Mouse (Mus musculus): ENCODE data around the gene Eno3.

Gene Eno3

DNA sequence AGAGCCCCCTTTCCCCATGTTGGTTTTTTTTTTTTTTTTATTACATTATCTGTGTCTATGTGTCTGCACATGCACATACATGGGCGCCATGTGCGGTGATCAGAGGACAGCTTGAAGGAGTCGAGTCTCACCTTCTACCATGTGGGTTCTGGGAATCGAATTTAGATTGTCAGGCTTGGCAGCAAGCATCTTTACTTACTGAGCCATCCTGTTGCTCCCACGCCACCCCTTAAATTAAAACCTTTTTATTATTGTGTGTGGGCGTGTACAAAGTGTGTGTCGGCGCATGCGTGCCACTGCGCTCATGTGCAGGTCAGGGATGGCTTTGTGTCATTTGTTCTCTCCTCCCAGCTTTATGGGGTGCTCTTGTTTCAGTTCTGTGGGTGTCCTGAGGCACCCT is 54.0 kb downstream of the Eno3 start:
- in situ Hi-C loops (cut with MboI): no loop called here

Data from mature B cell (primary cell).